Mouse (Mus musculus) kidney, adult 9 months (tissue): ENCODE data around the gene Iqgap2.

Experiments
- DNase-seq: peaks from one replicate; pipeline ENCODE4 v3.0.0; 2022

The Iqgap2 gene

DNA sequence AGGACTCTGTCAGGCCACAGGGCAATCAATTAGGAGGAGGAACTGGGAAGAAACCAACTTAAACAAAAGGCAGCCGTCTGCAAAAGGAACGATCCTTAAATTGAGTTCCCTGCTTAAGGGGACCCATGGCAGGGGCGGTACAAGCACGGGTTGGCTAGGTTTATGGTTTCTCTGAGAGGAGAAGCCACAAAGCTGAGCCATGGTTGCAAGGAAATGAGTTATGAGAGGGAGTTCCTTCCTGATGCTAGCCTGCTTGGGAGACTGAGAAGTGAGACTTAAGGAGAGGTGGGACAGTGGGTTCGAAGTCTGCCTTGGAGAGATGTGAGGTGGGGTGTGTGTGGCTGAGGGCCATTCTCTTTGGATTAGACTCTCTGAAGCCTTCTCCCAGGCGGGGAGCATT lies 193.8 kb downstream of the Iqgap2 start:
- DNase-seq = no peak

DNA sequence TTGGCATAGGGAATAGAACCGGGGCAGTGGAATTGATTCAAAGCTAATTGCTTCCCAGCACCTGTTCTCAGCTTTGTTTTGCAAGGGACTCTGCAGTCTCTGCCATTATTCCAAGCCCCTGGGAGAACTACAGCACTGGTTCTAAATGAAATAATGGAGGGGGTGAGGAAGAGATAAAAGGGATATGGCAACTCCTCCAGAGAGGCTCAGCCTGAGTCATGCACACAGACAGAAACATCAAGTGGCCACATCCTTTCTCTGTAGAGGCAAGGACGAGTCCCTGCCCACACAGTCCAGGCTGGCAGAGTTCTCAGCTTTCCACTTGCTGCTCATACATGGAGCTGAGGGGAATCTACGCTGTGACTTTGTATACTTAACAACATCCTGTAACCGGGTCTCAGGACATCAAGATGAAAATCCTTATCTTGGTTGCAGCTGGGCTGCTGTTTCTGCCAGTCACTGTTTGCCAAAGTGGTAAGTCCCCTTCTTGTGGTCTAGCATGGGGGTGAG lies 195.0 kb downstream of the Iqgap2 start, which contains the start of gene F2rl2:
Gene F2rl2, plus strand, starts transcription at position 200 of the 510 bp plus-strand sequence.
- no peak for DNase-seq

DNA sequence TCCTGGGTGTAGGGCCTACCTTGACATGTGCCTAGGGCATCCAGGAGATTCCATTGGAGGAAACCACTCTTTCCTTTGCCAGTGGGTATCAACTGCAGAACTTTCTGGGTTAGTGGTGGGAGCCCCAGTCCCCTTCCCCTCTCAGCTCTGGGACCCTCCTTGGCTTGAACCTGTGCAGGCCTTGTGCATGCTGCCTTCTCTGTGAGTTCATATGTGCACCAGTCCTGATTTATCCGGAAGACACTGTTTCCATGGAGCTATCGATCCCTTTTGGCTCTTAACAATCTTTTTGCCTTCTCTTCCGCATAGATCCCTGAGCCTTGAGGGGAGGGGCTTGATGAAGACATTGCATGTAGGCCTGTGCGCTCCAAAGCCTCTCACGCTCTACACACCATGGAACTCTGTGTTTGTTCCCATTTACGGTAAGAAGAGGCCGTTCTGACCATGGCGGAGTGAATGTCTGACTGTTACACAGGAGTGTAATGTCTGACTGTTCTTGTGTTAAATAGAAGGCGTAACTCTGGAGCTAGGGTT lies 195.5 kb downstream of the Iqgap2 start:
- no peak for DNase-seq

DNA sequence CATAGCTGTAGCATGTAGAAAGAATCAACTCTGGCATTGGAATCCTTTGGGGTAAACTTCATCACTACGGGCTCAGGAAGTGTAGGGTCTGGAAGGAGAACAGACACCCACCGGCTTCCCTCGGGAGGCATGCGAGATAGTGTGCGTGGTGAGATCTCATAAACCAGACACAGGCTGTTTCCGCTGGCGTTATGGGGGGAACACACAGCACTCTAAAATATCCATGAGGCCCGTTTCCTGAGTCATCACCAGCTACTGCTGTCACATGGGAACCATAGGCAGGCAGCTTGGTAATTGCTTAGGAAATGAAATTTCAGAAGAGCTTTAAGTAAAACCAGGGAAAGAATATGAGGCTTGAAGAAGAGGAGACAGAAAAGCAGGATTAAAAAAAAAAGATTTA lies 199.5 kb downstream of the Iqgap2 start:
- DNase-seq = no peak

DNA sequence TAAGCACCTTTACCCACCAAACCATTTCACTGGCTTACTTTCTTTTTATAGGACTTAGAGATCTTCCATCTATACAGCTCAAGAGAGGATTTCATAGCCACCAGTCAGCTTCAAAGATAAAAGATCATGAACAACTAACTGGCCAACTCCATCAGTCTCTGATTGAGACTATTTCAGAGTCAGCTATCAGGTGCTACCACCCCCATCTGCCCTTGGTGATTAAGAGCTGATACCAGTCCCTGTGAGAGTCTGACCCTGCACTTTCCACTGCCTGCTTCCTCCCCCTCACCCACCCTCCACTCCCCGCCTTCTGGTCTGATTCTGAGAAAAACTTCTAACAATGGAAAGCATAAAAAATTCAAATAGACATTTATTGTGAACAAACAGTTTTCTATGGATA lies 203.1 kb downstream of the Iqgap2 start:
- DNase-seq = no peak

- no peak for DNase-seq
Measured at GRCm38 (mm10) chr13:95685736-95686135, 206.0 kb downstream of the Iqgap2 start.

DNA sequence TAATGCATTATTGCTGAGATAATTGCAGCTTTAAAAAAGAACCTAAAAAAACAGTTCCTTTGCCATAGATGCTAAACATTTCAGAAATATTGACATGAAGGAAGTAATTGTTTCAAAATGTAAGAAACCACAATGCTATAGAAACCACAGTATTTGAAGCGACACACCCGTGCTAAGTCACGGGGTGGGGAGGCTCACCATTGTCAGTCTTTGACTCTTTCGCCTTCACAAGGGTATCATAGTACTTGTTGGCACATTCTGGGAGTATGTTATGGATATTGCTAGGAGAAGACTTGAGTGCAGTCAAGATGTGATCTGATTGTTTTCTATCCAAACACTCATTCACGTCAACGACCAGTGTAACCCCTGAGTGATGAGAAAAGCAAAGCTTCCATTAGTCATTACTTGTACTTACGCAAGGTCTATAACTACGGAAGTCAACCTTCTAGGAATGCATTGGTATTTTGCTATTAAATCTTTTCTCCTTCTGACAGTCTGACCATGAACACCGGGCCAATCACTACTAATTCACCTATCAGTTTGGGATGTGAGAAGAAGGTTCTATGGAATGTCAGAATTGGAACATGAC lies 207.0 kb downstream of the Iqgap2 start:
- DNase-seq = no peak

DNA sequence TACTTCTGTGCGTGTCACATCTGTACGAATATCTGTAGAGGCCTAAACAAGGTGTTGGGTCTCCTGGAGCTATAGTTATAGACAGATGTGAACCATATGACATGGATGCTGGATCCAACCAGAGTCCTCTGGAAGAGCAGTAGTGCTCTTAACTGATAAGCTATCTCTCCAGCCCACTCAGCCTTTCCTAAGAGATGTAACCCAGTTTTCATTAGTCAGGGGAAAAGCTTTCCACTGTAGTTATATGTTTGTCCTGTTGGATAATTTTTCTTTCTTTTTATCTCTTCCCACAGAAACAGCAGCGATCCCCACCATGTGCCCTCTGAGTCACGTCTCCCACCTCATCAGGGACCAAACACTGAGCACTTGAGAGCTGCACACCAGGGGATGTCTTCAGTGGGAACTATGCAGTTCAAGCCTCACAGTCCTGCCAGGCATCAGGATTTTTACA lies 212.2 kb downstream of the Iqgap2 start:
- no peak for DNase-seq

- no peak for DNase-seq
Measured at GRCm38 (mm10) chr13:95679078-95679477, 212.6 kb downstream of the Iqgap2 start.

GRCm38 (mm10) chr13:95672372-95672771 lies 219.3 kb downstream of the Iqgap2 start:
- no peak for DNase-seq

DNA sequence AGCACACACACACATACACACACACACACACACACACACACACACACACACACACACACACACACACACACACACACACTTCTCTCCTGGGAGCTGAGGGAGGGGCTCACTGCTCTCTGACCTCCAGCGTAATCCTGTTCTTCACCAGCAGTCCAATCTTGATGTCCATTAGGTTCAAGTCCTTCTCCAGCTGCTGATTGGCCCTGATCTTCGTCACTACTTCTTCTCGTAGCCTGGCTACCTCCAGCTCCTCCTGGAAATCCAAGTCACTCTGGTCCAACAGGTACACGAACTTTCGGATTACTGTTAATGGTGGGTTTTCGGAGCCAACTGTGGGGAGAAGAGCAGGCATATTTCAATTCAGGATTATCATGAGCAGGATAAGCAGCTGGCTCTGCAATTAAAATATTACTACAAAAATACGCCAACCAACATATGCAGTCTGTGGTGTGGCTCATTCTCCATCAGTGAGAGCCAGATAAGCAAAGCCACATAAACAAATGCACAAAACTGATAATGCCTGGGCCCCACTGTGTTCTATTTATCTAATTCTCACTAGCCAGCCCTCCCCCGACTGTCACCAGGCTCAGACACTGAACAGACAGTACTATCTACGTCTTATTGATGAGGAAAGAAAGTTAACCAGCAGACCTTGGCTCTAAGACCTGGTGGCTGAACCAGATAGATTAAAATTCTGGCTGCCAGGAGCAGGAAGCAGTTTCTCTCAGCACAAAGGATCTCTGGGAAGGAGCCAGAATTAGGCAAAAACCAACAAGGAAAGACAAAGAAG lies 220.4 kb downstream of the Iqgap2 start:
- DNase-seq = no peak

GRCm38 (mm10) chr13:95670534-95670933 lies 221.2 kb downstream of the Iqgap2 start:
- no peak for DNase-seq

- DNase-seq = no peak
Measured at GRCm38 (mm10) chr13:95667260-95667659, 224.5 kb downstream of the Iqgap2 start.

GRCm38 (mm10) chr13:95665644-95666356 lies 225.9 kb downstream of the Iqgap2 start:
- DNase-seq = no peak

DNA sequence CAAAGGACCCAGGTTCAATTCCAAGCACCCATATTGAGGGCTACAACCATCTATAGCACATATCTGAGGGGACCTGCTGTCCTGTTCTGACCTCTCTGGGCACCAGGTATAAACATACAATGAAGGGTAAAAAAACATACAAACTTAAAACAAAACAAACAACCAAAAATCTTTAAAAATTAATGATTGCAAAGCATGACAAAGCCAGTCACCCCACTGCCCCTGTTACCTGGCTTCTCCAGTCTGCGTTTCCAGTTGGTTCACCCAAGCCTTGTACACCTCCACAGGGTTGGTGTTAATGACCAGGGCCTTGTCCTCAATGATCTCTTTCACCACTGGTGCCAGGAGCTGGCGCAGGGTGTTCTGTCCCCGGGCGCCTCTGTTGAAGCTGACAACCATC lies 227.9 kb downstream of the Iqgap2 start:
- DNase-seq = no peak

- DNase-seq = peak; percentile 35
Measured at GRCm38 (mm10) chr13:95659432-95659831, 232.3 kb downstream of the Iqgap2 start.

DNA sequence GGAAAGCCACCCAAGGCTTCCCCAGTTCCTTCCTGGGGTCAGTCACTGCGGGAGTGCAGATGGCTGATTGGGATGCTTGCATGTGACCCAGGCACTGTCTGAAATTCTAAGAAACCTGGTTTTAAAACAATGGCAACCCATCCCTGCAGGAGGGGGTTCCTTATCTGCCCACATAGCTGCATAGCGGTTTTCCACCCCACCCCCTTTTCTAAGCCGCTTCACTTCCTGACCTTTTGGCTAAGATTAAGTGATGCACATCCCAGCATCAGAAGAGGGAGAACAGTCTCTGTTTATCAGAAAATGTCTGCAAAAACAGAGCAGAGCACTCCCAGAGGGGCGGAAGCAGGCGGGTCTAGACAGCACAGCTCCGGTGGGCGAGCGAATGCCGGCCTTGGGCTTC lies 234.6 kb downstream of the Iqgap2 start:
- no peak for DNase-seq

GRCm38 (mm10) chr13:95655284-95655683 lies 236.4 kb downstream of the Iqgap2 start:
- peak; percentile 46 for DNase-seq

DNA sequence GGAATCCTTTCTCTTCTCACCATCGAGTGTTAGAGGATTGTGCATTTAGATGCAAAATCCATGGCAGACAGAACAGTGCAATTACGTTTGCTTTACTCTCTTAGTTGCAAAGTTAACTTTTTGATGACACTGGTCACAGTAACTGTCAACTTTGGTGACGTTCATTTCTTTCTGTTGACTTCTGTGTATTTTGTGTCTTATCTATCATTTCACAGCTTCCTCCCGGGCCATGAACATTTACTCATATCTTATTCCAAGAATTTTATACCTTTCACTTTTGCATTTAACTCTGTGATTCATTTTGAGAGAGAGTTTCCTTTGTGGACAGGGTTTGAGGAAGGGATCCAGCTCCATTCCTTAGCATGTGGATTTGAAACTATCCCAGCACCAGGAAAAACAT lies 238.0 kb downstream of the Iqgap2 start:
- DNase-seq = no peak

- peak; percentile 37 for DNase-seq
Measured at GRCm38 (mm10) chr13:95651870-95652668, 239.7 kb downstream of the Iqgap2 start.

DNA sequence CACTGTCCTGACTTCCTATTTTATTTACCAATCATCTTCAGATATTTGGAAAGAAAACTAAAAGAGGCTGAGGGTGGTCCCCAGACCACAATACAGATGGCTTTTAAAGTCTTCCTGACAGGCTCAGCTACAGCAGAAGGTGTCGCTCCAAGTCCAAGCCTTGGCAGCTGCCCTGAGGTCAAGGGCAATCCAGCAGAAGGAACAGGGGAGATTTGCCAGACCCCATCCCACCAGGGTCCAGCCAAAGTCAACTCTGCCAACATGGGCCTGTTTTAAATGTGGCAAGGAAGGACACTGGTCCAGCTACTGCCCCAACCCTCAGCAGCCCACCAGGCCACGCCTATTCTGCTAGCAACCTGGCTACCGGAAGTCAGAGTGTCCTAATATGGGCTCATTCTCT lies 241.8 kb downstream of the Iqgap2 start:
- DNase-seq = no peak

- no peak for DNase-seq
Measured at GRCm38 (mm10) chr13:95647248-95647647, 244.5 kb downstream of the Iqgap2 start.
